Mouse (Mus musculus): ENCODE results near the gene Tmem107. TPM values are rescaled to one million over a fixed set of nuclear protein-coding genes. Genes with fewer than 3 reads are reported as not detected.

Tmem107 gene
- polyA plus RNA-seq, 1 experiment from 2014 or later, result 45.1 TPM

DNA sequence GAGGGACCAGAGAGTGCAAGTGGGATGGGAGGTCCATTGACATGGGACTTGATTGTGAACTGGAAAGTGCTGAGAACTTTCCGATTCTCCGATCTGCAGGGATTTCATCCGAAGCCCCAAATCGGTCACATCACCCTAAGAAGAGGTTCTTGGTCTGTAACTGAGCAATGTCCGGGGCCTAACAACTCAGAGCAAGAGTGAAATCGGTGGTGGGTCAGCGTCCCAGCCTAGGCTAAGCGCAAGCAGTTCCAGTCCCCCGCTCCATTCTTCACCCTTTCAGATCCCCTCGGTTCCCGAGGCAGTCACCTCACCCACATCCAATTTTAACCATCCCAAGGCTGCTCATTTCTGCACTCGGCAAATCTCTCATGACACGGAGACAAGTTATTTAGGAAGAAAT, 513 bp upstream of the Tmem107 start:
- Histone ChIP-seq H3K9me3 (no peaks in the 10 kb centered on the region), H3K4me2 (replicated peaks) (peak overlapping the region; percentile 86), H3K4me1 (peaks cover 45% of the 10 kb centered on the region), H3K36me3 (no peaks in the 10 kb centered on the region), H3K27me3 (peaks cover 8% of the 10 kb centered on the region), H3K4me3 (peak overlapping the region; percentile 65), H3K27ac (replicated peaks) (peak overlapping the region; percentile 88), H3K9ac (replicated peaks) (peak overlapping the region; percentile 79)
- under 1% methylated on average over 13 of the region's 13 CpGs for WGBS
- ATAC-seq (ENCODE audit: low FRiP score, low read depth), result no peak; the same call in 1 of the 2 replicates

GRCm38 (mm10) chr11:69071262-69071661, 656 bp downstream of the Tmem107 start:
- 25% methylated on average over 9 of the region's 9 CpGs for WGBS
- Histone ChIP-seq H3K4me2 (replicated peaks) (peak overlapping the region; percentile 86), H3K27ac (replicated peaks) (peak overlapping the region; percentile 88), H3K36me3 (no peaks in the 10 kb centered on the region), H3K4me3 (peak overlapping the region; percentile 65), H3K9ac (replicated peaks) (peak overlapping the region; percentile 79), H3K27me3 (peaks cover 2% of the 10 kb centered on the region; the same call in 1 of the 2 replicates), H3K4me1 (peaks cover 39% of the 10 kb centered on the region), H3K9me3 (no peaks in the 10 kb centered on the region)
- ATAC-seq (ENCODE audit: low FRiP score, low read depth), result no peak

GRCm38 (mm10) chr11:69072234-69072633, 1.6 kb downstream of the Tmem107 start:
- no peak for ATAC-seq (ENCODE audit: low FRiP score, low read depth)
- no peaks in the 10 kb centered on the region for H3K36me3 ChIP-seq
- H3K27ac ChIP-seq (replicated peaks), result peak overlapping the region; percentile 90

GRCm38 (mm10) chr11:69072666-69073064, 2.1 kb downstream of the Tmem107 start:
- no peaks in the 10 kb centered on the region for H3K9me3 ChIP-seq
- peak overlapping the region; percentile 34 for H3K4me3 ChIP-seq
- ATAC-seq (ENCODE audit: low FRiP score, low read depth), result no peak
- H3K27ac ChIP-seq (replicated peaks), result peak overlapping the region; percentile 90
- H3K36me3 ChIP-seq, result no peaks in the 10 kb centered on the region
- H3K4me2 ChIP-seq (replicated peaks), result peak overlapping the region; percentile 56
- H3K9ac ChIP-seq (replicated peaks), result peak overlapping the region; percentile 68
- WGBS, result 9% methylated on average over 9 of the region's 9 CpGs
- peaks cover 34% of the 10 kb centered on the region for H3K4me1 ChIP-seq
- no peaks in the 10 kb centered on the region for H3K27me3 ChIP-seq

More at GRCm38 (mm10) chr11:69072234-69072633, 1.6 kb downstream of the Tmem107 start:
- H3K4me3 ChIP-seq, result peak overlapping the region; percentile 34
- no peaks in the 10 kb centered on the region for H3K27me3 ChIP-seq
- no peaks in the 10 kb centered on the region for H3K9me3 ChIP-seq
- 88% methylated on average over 11 of the region's 11 CpGs for WGBS
- peak overlapping the region; percentile 68 for H3K9ac ChIP-seq (replicated peaks)
- peaks cover 34% of the 10 kb centered on the region for H3K4me1 ChIP-seq
- peak overlapping the region; percentile 56 for H3K4me2 ChIP-seq (replicated peaks)

- Histone ChIP-seq H3K9me3 (no peaks in the 10 kb centered on the region), H3K27ac (replicated peaks) (peak overlapping the region; percentile 90), H3K27me3 (no peaks in the 10 kb centered on the region), H3K9ac (replicated peaks) (peak overlapping the region; percentile 68), H3K36me3 (no peaks in the 10 kb centered on the region), H3K4me1 (peaks cover 34% of the 10 kb centered on the region), H3K4me3 (peak overlapping the region; percentile 34), H3K4me2 (replicated peaks) (peak overlapping the region; percentile 56)
- peak; percentile 61 for ATAC-seq (ENCODE audit: low FRiP score, low read depth)
- WGBS, result under 1% methylated on average over 14 of the region's 14 CpGs
These were observed 2.7 kb downstream of the Tmem107 start for GRCm38 (mm10) chr11:69073065-69073888.

DNA sequence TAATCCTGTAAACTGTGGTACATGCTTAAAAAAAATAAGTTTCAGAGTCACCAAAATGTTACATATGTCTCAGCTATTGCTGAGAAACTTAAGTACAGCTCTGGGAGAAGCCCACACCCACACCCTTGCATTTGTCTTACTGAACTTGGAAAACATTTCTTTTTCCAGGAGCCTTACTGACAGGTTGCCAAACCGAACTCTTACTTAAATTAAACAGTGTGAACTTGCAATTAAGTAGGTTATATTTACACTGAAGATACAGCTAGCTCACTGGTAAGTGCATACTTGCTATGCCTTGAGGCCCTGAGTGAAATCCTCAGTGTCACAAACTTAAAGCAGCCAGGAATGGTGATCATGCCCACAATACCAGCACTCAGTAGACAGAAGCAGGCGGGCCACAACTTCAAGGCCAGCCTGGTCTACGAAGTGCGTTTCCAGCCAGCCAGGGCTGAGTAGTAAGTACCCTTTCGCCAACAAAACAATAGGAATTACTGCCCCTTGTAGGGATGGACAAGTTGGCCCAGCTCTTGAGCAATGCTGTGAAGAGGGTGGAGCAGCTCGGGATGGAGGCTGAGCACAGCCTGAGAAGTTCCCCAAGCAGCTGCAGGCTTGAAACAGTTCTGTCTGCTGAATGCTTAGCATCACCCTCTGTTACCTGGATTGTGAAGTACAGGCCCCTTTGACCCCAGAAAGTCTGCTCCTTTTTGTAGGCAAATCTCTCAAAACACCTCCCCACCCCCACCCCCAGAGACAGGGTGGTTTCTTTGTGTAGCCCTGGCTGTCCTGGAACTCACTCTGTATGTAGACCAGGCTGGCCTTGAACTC, 3.6 kb downstream of the Tmem107 start:
- Histone ChIP-seq H3K4me3 (no peak overlapping the region), H3K9ac (replicated peaks) (no peak overlapping the region), H3K27ac (replicated peaks) (peak overlapping the region; percentile 90), H3K4me2 (replicated peaks) (0 out of 2 replicates have a peak overlapping the region, but pooled peaks have one; percentile 2), H3K27me3 (no peaks in the 10 kb centered on the region), H3K9me3 (no peaks in the 10 kb centered on the region), H3K36me3 (no peaks in the 10 kb centered on the region), H3K4me1 (peaks cover 34% of the 10 kb centered on the region)
- 35% methylated on average over 6 of the region's 6 CpGs for WGBS
- ATAC-seq (ENCODE audit: low FRiP score, low read depth), result no peak

- Histone ChIP-seq H3K4me1 (peaks cover 33% of the 10 kb centered on the region), H3K4me3 (no peak overlapping the region), H3K9ac (replicated peaks) (no peak overlapping the region), H3K9me3 (no peaks in the 10 kb centered on the region), H3K27me3 (no peaks in the 10 kb centered on the region), H3K36me3 (no peaks in the 10 kb centered on the region), H3K4me2 (replicated peaks) (no peak overlapping the region), H3K27ac (replicated peaks) (peak overlapping the region; percentile 36)
- 46% methylated on average over 2 of the region's 2 CpGs for WGBS
- ATAC-seq (ENCODE audit: low FRiP score, low read depth), result no peak
These were observed 4.1 kb downstream of the Tmem107 start for GRCm38 (mm10) chr11:69074776-69075069.

GRCm38 (mm10) chr11:69075764-69076479, 5.3 kb downstream of the Tmem107 start:
- Histone ChIP-seq H3K27me3 (no peaks in the 10 kb centered on the region), H3K4me1 (peaks cover 29% of the 10 kb centered on the region), H3K4me2 (replicated peaks) (no peak overlapping the region), H3K9me3 (no peaks in the 10 kb centered on the region), H3K27ac (replicated peaks) (no peak overlapping the region), H3K36me3 (no peaks in the 10 kb centered on the region), H3K9ac (replicated peaks) (no peak overlapping the region), H3K4me3 (no peak overlapping the region)
- no peak for ATAC-seq (ENCODE audit: low FRiP score, low read depth)
- WGBS, result 48% methylated on average over 9 of the region's 9 CpGs

DNA sequence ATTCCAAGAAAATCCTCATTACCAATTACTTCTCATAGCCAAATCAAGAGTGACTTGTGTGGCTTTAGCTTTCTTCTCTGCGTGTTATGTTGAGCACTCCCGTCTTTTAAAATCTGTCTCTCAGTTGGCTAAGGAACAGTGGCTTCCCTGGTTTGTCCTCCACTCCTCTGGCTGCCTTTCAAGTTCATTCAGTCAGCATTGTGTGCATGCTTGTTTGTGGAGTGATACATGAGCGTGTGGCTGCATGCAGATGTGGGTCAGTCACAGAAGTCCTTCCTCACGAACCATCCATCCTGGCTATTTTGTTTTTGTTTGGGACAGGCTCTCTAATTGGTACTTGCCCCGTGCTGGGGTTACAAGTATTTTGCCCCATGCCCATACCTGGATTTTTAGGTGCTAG, 6.0 kb downstream of the Tmem107 start:
- Histone ChIP-seq H3K9ac (replicated peaks) (no peak overlapping the region), H3K27me3 (no peaks in the 10 kb centered on the region), H3K4me3 (no peak overlapping the region), H3K27ac (replicated peaks) (no peak overlapping the region), H3K36me3 (no peaks in the 10 kb centered on the region), H3K9me3 (no peaks in the 10 kb centered on the region), H3K4me2 (replicated peaks) (no peak overlapping the region), H3K4me1 (peaks cover 23% of the 10 kb centered on the region)
- ATAC-seq (ENCODE audit: low FRiP score, low read depth), result no peak
- WGBS, result 73% methylated on average over 5 of the region's 5 CpGs

DNA sequence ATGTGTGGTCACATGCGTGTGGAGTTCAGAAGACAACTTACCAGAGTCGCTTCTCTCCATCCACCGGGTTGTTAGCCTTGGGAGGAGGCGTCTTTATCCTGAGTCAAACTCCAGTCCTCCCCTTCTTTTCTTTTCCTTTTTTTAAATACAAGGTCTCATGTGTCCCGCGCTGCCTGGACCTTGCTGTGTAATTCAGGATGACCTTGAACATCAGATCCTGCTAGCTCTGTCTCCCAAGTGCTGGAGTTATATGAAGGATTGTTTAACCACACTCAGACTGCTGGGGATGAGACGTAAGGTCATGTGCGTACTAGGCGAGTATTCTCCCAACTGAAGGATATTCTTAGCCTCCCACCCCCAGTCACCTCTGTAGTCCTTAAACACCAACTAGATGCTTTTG, 6.7 kb downstream of the Tmem107 start:
- no peak overlapping the region for H3K27ac ChIP-seq (replicated peaks)
- ATAC-seq (ENCODE audit: low FRiP score, low read depth), result no peak
- H3K9me3 ChIP-seq, result no peaks in the 10 kb centered on the region
- H3K4me3 ChIP-seq, result no peak overlapping the region
- no peaks in the 10 kb centered on the region for H3K36me3 ChIP-seq
- no peak overlapping the region for H3K4me2 ChIP-seq (replicated peaks)
- H3K9ac ChIP-seq (replicated peaks), result no peak overlapping the region
- H3K4me1 ChIP-seq, result peaks cover 15% of the 10 kb centered on the region
- WGBS, result 88% methylated on average over 9 of the region's 9 CpGs
- no peaks in the 10 kb centered on the region for H3K27me3 ChIP-seq

- Histone ChIP-seq H3K4me3 (no peak overlapping the region), H3K9me3 (no peaks in the 10 kb centered on the region), H3K4me1 (peaks cover 12% of the 10 kb centered on the region), H3K9ac (replicated peaks) (no peak overlapping the region), H3K27me3 (no peaks in the 10 kb centered on the region), H3K36me3 (no peaks in the 10 kb centered on the region), H3K27ac (replicated peaks) (no peak overlapping the region), H3K4me2 (replicated peaks) (no peak overlapping the region)
- ATAC-seq (ENCODE audit: low FRiP score, low read depth), result no peak
- 85% methylated on average over 6 of the region's 6 CpGs for WGBS
These were observed 7.4 kb downstream of the Tmem107 start for GRCm38 (mm10) chr11:69078041-69078440.
